Mouse (Mus musculus) ovary, adult 18-20 months (tissue): ENCODE measurements around the gene Mrps9.

Experiments
- DNase-seq: peaks from one replicate; pipeline ENCODE4 v3.0.0; 2022; ENCODE audit warnings: low spot score, mixed read lengths

Mrps9 gene

DNA sequence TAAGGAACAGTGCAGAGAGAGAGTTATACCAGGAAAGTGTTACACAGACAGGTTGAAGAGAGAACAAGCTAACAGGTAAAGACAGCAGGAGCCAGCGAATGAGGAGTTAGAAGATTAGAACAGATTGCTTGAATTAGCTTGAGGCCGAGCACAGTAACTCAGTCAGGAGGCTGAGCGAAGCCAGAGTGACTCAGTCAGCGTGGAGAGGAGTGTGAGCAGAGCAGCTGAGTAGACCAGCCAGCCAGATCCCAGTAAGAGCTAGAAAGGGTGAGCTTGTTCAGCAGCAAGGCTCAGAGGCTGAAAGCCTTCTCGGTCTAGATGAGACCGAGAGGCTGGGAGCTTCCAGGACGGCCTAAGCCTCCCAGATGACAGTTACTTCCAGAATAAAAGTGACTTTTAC lies 55.7 kb downstream of the Mrps9 start:
- DNase-seq, result no peak

- DNase-seq, result no peak
Observed at GRCm38 (mm10) chr1:42907153-42907552, 56.1 kb downstream of the Mrps9 start.

DNA sequence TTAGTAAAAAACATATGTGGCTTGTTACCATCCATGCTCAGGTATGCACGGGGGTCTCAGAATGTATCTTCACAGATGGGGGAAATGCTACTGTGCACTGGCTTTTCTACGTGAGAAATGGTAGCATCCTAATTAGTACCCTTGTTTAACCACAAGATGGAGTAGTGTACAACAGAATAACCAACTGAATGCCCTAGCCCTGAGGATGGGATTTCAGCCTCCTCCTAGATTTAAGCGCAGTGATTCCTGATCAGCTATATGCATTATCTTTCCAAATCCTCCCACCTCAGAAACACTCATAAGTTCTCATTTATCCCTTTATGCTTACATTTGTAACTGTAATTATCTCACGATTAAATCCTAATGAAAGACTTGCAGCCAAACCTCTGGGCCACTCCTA lies 64.0 kb downstream of the Mrps9 start:
- no peak for DNase-seq

- no peak for DNase-seq
Observed at GRCm38 (mm10) chr1:42916719-42917118, 65.7 kb downstream of the Mrps9 start.

- no peak for DNase-seq
Observed at GRCm38 (mm10) chr1:42917908-42918307, 66.9 kb downstream of the Mrps9 start.

DNA sequence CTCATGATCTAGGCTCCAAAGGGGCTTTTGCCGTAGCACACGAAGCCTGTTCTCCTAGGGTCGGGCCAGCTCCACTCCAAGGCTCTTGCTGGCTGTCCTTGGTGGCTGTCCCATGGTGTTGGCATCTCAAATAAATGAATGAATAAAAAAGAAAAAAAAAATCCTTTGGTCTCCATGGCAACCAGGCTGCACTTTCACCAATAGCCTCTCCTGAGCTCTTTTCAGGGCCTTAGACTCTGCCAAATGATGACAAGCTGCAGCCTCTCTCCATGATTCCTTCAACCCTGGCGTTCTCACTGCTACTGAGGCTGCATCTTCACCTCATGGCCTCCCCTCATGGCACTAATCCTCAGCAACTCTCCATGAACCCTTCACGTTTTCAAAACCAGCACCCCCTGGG lies 72.9 kb downstream of the Mrps9 start:
- no peak for DNase-seq

DNA sequence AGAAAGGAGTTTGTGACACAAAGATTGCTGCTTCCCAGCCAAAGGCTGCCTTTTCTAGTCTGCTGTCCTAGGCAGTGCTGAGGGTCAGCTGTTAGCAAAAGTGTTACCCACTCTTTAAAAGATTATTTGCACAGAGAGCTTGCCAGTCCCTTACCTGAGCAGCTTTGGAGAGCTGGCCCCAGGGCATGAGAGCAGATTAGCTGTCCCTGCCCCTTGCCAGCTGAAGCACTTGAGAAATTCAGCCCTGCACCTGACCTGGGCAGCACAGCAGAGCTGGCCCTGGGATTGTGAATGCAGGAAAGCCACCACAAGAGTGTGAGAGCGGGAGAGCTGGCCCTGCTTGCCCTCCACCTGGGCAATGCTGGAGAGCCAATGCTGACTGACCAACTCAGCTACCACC lies 82.6 kb downstream of the Mrps9 start:
- no peak for DNase-seq

DNA sequence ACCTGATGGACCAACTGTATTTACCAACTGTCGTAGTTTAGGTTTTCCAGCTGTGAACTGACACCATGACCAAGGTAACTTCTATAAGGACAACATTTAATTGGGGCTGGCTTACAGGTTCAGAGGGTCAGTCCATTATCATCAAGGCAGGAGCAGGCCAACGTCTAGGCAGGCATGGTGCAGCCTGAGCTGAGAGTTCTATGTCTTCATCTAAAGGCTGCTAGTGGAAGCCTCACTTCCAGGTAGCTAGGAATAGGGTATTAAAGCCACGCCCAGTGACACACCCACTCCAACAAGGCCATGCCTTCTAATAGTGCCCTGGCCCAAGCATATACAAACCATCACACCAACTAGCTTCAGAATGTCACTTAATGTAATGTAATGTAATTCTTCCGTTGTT lies 97.5 kb downstream of the Mrps9 start:
- no peak for DNase-seq

GRCm38 (mm10) chr1:42952734-42953481 lies 101.9 kb downstream of the Mrps9 start, which contains the start of gene Gpr45:
TSS of gene Gpr45 (plus strand) at chr1:42952872.
- peak; percentile 5 for DNase-seq

DNA sequence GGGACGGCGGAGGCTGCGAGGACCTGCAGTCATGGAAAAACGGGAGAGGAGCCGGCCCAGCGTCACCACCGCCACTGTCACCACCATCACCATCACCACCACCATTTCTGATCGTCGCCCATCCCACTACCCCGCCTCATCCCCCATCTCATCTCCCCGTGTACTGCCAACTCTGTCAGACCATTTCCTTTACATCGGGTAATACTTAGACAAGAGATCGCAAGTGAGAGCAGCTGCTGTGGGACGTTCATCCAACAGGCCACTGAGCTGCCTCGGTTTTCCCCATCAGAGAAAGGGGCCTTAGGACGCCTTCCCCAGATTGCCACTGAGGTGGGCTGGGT lies 102.4 kb downstream of the Mrps9 start:
- no peak for DNase-seq
